Mouse (Mus musculus): ENCODE results near the gene Irf1. TPM values are rescaled to one million over a fixed set of nuclear protein-coding genes. Genes with fewer than 3 reads are reported as not detected.

Irf1 gene
- total RNA-seq, 2 experiments from 2014 or later, result 2.3 to 3.3 TPM

- intact Hi-C loops (cut with DNase I), result no loop called here
- no peak for DNase-seq (ENCODE audit: extremely low spot score in 1 of 2, low spot score in 2 of 2)
Measured at GRCm38 (mm10) chr11:53758791-53759351, 10.9 kb upstream of the Irf1 start.

- intact Hi-C loops (cut with DNase I), result loop anchor here (5.0 kb wide), 1 partner anchor 88 kb away; no protein-coding TSS in a partner anchor
- DNase-seq (ENCODE audit: extremely low spot score in 1 of 2, low spot score in 2 of 2), result no peak
Measured at GRCm38 (mm10) chr11:53759545-53760406, 10.0 kb upstream of the Irf1 start.

- intact Hi-C loops (cut with DNase I), result loop anchor here (5.0 kb wide), 1 partner anchor 86 kb away; no protein-coding TSS in a partner anchor
Measured at GRCm38 (mm10) chr11:53761284-53761683, 8.5 kb upstream of the Irf1 start.

GRCm38 (mm10) chr11:53761822-53762221 lies 8.0 kb upstream of the Irf1 start:
- peak; percentile 36 to 82 for DNase-seq (ENCODE audit: extremely low spot score in 1 of 2, low spot score in 2 of 2)
- intact Hi-C loops (cut with DNase I), result loop anchor here (5.0 kb wide), 1 partner anchor 85 kb away; no protein-coding TSS in a partner anchor

More at GRCm38 (mm10) chr11:53761284-53761683, 8.5 kb upstream of the Irf1 start:
- DNase-seq (ENCODE audit: extremely low spot score in 1 of 2, low spot score in 2 of 2), result no peak

GRCm38 (mm10) chr11:53762426-53762825 lies 7.4 kb upstream of the Irf1 start:
- intact Hi-C loops (cut with DNase I), result loop anchor here (5.0 kb wide), 1 partner anchor 85 kb away; no protein-coding TSS in a partner anchor
- no peak for DNase-seq (ENCODE audit: extremely low spot score in 1 of 2, low spot score in 2 of 2)

GRCm38 (mm10) chr11:53762827-53763495 lies 6.9 kb upstream of the Irf1 start:
- DNase-seq (ENCODE audit: extremely low spot score in 1 of 2, low spot score in 2 of 2), result peak in 1 of 2 experiments; percentile 89

GRCm38 (mm10) chr11:53763496-53764140 lies 6.2 kb upstream of the Irf1 start:
- intact Hi-C loops (cut with DNase I), result loop anchor here (5.0 kb wide), 1 partner anchor 84 kb away; no protein-coding TSS in a partner anchor
- DNase-seq (ENCODE audit: extremely low spot score in 1 of 2, low spot score in 2 of 2), result peak; percentile 57 to 95

More at GRCm38 (mm10) chr11:53762827-53763495, 6.9 kb upstream of the Irf1 start:
- intact Hi-C loops (cut with DNase I), result loop anchor here (5.0 kb wide), 1 partner anchor 84 kb away; no protein-coding TSS in a partner anchor

GRCm38 (mm10) chr11:53764581-53764980 lies 5.2 kb upstream of the Irf1 start:
- no peak for DNase-seq (ENCODE audit: extremely low spot score in 1 of 2, low spot score in 2 of 2)
- intact Hi-C loops (cut with DNase I), result loop anchor here (5.0 kb wide), 1 partner anchor 83 kb away; no protein-coding TSS in a partner anchor

GRCm38 (mm10) chr11:53768422-53769184 lies 1.2 kb upstream of the Irf1 start:
- DNase-seq (ENCODE audit: extremely low spot score in 1 of 2, low spot score in 2 of 2), result no peak
- intact Hi-C loops (cut with DNase I), result no loop called here

- intact Hi-C loops (cut with DNase I), result no loop called here
Measured at GRCm38 (mm10) chr11:53769185-53769576, 633 bp upstream of the Irf1 start.

GRCm38 (mm10) chr11:53770125-53770791 lies 444 bp downstream of the Irf1 start:
- intact Hi-C loops (cut with DNase I), result no loop called here
- peak in 1 of 2 experiments; percentile 91 for DNase-seq (ENCODE audit: extremely low spot score in 1 of 2, low spot score in 2 of 2)

More at GRCm38 (mm10) chr11:53769185-53769576, 633 bp upstream of the Irf1 start:
- no peak for DNase-seq (ENCODE audit: extremely low spot score in 1 of 2, low spot score in 2 of 2)

GRCm38 (mm10) chr11:53771001-53771744 lies 1.4 kb downstream of the Irf1 start:
- no peak for DNase-seq (ENCODE audit: extremely low spot score in 1 of 2, low spot score in 2 of 2)
- intact Hi-C loops (cut with DNase I), result no loop called here

- intact Hi-C loops (cut with DNase I), result no loop called here
- DNase-seq (ENCODE audit: extremely low spot score in 1 of 2, low spot score in 2 of 2), result no peak
Measured at GRCm38 (mm10) chr11:53772536-53772935, 2.7 kb downstream of the Irf1 start.

GRCm38 (mm10) chr11:53773087-53773486 lies 3.3 kb downstream of the Irf1 start, which contains the start of gene Gm17334:
Gene Gm17334 (minus strand): TSS chr11:53773187.
- intact Hi-C loops (cut with DNase I), result no loop called here
- DNase-seq (ENCODE audit: extremely low spot score in 1 of 2, low spot score in 2 of 2), result no peak

GRCm38 (mm10) chr11:53773641-53774360 lies 4.0 kb downstream of the Irf1 start:
- intact Hi-C loops (cut with DNase I), result no loop called here
- DNase-seq (ENCODE audit: extremely low spot score in 1 of 2, low spot score in 2 of 2), result no peak

GRCm38 (mm10) chr11:53774659-53775255 lies 4.9 kb downstream of the Irf1 start:
- DNase-seq (ENCODE audit: extremely low spot score in 1 of 2, low spot score in 2 of 2), result no peak
- intact Hi-C loops (cut with DNase I), result no loop called here
